Mouse (Mus musculus): Measurements from ENCODE around the gene Tmtc4. TPM values are rescaled to one million over a fixed set of nuclear protein-coding genes. Genes with fewer than 3 reads are reported as not detected.

Gene Tmtc4
- total and polyA plus RNA-seq, 3 experiments = 1.4 to 3.3 (median 2.7) TPM

DNA sequence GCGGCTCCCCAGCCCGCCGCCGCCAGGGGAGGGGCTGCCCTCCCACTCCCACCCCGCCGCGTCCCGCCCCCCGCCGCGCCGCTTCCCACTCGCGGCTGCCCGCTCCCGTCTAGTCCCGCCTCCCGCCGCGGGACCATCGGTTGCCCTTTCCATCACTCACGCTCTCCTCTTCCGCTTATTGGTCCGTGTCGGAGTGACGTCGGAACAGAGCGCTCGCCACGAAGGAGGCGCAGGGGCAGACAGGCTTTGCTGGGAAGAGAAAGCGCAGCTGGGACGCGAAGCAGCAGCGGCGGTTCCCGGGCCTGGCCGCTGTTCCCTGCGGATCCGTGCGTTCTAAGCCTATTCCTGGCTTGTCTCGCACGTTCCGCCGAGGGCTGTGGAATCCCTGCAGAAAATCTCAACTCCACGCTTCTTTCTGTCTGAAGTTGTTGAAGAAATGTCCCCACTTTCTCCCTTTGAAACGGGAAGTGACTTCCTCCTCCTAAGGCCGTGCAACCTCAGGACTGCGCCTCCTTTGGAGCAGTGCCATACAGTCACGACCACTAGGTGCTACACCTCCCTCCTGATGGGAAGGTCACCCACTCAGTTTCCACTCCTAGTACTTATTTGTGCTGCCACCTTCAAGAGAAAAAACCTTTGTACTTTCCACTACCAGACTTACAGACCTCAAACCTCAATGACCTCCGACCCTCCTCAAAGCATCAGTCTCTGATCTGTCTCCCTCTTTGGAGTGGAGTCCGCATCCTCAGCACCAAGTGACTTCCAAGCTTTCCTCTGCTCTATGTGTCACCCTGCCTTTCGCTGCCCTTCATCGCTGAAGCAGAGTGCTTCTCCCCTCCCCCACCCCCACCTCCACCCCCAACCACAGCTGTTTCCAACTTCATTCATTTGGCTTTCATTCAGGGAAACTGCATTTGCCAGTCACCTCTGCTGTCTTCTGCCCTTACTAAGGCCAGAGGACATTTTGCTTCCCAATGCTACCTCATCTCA lies at the start of gene Tmtc4 (continued):
- TF ChIP-seq NELFE (IDR thresholded peaks at IDR 0.05; ENCODE audit: low read depth, low read length) = peak; percentile 74

DNA sequence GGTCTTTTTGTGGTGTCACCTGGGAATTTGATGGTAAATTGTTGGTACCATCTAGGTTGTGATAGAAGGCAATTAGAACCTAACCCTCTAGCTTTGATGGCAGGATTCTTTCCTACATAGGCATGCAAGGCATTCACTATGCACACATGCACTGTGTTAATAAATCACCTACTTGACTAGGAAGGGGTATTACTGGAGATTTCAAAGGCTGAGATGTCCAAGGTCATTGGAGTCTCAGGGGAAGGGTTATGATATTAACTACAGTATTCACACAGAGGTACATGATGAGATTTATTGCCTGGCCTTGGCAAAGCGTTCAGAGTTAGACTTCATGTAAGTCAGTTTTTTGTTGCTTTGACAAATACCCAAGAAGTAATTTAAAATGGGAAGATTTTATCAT lies 48.6 kb upstream of the Tmtc4 start:
- H3K9ac ChIP-seq (ENCODE audit: insufficient read depth, low read depth) = no peak overlapping the region
- TF ChIP-seq PAX5 (IDR thresholded peaks at IDR 0.05; ENCODE audit: low read length) = no peak
- no peak for TF ChIP-seq ETS1 (conservative IDR thresholded peaks at IDR 0.05; ENCODE audit: low read depth, low read length)
- TF ChIP-seq MYC (IDR thresholded peaks at IDR 0.05; ENCODE audit: low read depth, low read length) = no peak
- no peak for TF ChIP-seq ZC3H11A (IDR thresholded peaks at IDR 0.05; ENCODE audit: low read depth, low read length)

DNA sequence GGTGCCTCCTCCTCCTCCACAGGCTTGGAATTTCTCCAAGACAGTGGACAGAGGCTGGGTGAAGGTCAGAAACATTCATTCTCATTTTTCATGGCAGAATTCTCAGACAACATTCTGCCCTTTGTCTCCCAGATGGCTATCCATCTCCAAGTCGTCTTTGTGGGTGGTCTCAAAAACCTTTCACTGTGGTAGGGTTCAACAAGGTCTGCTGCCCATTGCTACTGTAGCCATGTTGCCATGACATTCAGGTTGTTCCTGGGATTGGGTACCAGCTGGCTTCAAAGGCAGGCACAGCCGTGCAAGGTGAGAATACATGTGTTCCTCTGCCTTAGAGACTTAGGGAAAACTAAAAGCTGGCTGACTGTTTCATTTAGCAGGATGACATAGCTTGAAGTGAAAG lies 44.0 kb upstream of the Tmtc4 start:
- Histone ChIP-seq H3K9ac (ENCODE audit: insufficient read depth, low read depth) (no peak overlapping the region), H3K36me3 (replicated peaks in 1 of 2; ENCODE audit: control insufficient read depth in 1 of 2, insufficient read depth in 1 of 2, low read length in 1 of 2) (no peaks in the 10 kb centered on the region), H3K79me2 (replicated peaks; ENCODE audit: control insufficient read depth, extremely low read depth, insufficient read depth, poor library complexity, severe bottlenecking) (no peaks in the 10 kb centered on the region), H3K27ac (ENCODE audit: insufficient read depth, low read depth) (no peak overlapping the region), H3K4me3 (replicated peaks in 1 of 3; ENCODE audit: low read depth in 2 of 3, low read length in 2 of 3, poor library complexity in 1 of 3) (no peak overlapping the region), H3K4me1 (ENCODE audit: control insufficient read depth in 1 of 2, insufficient read depth in 2 of 2) (no peaks in the 10 kb centered on the region), H3K9me3 (replicated peaks; ENCODE audit: low read length) (peaks cover 3% of the 10 kb centered on the region), H3K4me2 (ENCODE audit: insufficient read depth, low read depth, poor library complexity, severe bottlenecking) (no peak overlapping the region), H3K27me3 (replicated peaks) (no peaks in the 10 kb centered on the region)
- no peak for DNase-seq (ENCODE audit: extremely low read depth)
- TF ChIP-seq EP300 (IDR thresholded peaks at IDR 0.05; ENCODE audit: low read length) = no peak
- TF ChIP-seq MYC (IDR thresholded peaks at IDR 0.05; ENCODE audit: low read depth, low read length) = no peak
- TF ChIP-seq JUND (conservative IDR thresholded peaks at IDR 0.05; ENCODE audit: low read depth, low read length) = no peak
- no peak for TF ChIP-seq UBTF (IDR thresholded peaks at IDR 0.05; ENCODE audit: low read depth, low read length)
- TF ChIP-seq POLR2A (IDR thresholded peaks at IDR 0.05; ENCODE audit: low read depth, low read length) = no peak
- no peak for TF ChIP-seq MEF2A (IDR thresholded peaks at IDR 0.05; ENCODE audit: borderline replicate concordance, low read depth, low read length)
- TF ChIP-seq ZC3H11A (IDR thresholded peaks at IDR 0.05; ENCODE audit: low read depth, low read length) = no peak
- no peak for TF ChIP-seq CHD1 (IDR thresholded peaks at IDR 0.05; ENCODE audit: low read depth, low read length)
- no peak for TF ChIP-seq ZMIZ1 (IDR thresholded peaks at IDR 0.05; ENCODE audit: low read depth, low read length)
- TF ChIP-seq NELFE (IDR thresholded peaks at IDR 0.05; ENCODE audit: low read depth, low read length) = no peak
- no peak for TF ChIP-seq E2F4 (IDR thresholded peaks at IDR 0.05; ENCODE audit: insufficient replicate concordance, low read depth, low read length)
- no peak for TF ChIP-seq USF1 (IDR thresholded peaks at IDR 0.05; ENCODE audit: low read depth, low read length)
- TF ChIP-seq PAX5 (IDR thresholded peaks at IDR 0.05; ENCODE audit: low read length) = no peak
- no peak for TF ChIP-seq TBP (conservative IDR thresholded peaks at IDR 0.05; ENCODE audit: low read depth, low read length)
- in situ Hi-C loops (cut with MboI; ENCODE audit: low pct_ligation_motif_present, low pct_unique_long_range_greater_than_20kb, low sequenced_read_pairs) (no loop called here), dilution Hi-C loops (cut with MboI; ENCODE audit: extremely low pct_ligation_motif_present, extremely low pct_unique_long_range_greater_than_20kb, low sequenced_read_pairs) (no loop called here)

More for the DNA sequence above, 48.6 kb upstream of the Tmtc4 start:
- H3K4me2 ChIP-seq (ENCODE audit: insufficient read depth, low read depth, poor library complexity, severe bottlenecking) = no peak overlapping the region
- no peak overlapping the region for H3K27ac ChIP-seq (ENCODE audit: insufficient read depth, low read depth)
- dilution Hi-C loops (cut with MboI; ENCODE audit: extremely low pct_ligation_motif_present, extremely low pct_unique_long_range_greater_than_20kb, low sequenced_read_pairs) (no loop called here), in situ Hi-C loops (cut with MboI; ENCODE audit: low pct_ligation_motif_present, low pct_unique_long_range_greater_than_20kb, low sequenced_read_pairs) (no loop called here)
- H3K4me1 ChIP-seq (ENCODE audit: control insufficient read depth in 1 of 2, insufficient read depth in 2 of 2) = no peaks in the 10 kb centered on the region
- peaks cover 3% of the 10 kb centered on the region for H3K9me3 ChIP-seq (replicated peaks; ENCODE audit: low read length)
- H3K4me3 ChIP-seq (replicated peaks in 1 of 3; ENCODE audit: low read depth in 2 of 3, low read length in 2 of 3, poor library complexity in 1 of 3) = no peak overlapping the region
- no peaks in the 10 kb centered on the region for H3K36me3 ChIP-seq (replicated peaks in 1 of 2; ENCODE audit: control insufficient read depth in 1 of 2, insufficient read depth in 1 of 2, low read length in 1 of 2)
- no peaks in the 10 kb centered on the region for H3K79me2 ChIP-seq (replicated peaks; ENCODE audit: control insufficient read depth, extremely low read depth, insufficient read depth, poor library complexity, severe bottlenecking)
- H3K27me3 ChIP-seq (replicated peaks) = no peaks in the 10 kb centered on the region
- DNase-seq (ENCODE audit: extremely low read depth) = no peak

Data from CH12.LX (cell line).